Mouse (Mus musculus): Measurements from ENCODE around the gene Smn1. TPM values are rescaled to one million over a fixed set of nuclear protein-coding genes. Genes with fewer than 3 reads are reported as not detected.
A peak's percentile ranks its signal among the peaks of the same experiment; 100 is the strongest.

The Smn1 gene
- 17.4 and 26.2 TPM in 2 replicates for polyA plus RNA-seq (2012; rRNA removed)
- 22.8 and 23.5 TPM in 2 replicates for polyA plus RNA-seq (2014; fragmentation: Nextera tagmentation; extraction: Ambion mirVana)

- H3K27me3 ChIP-seq (ENCODE audit: control insufficient read depth, insufficient read depth, low read length), result no peaks in the 10 kb centered on the region
- H3K9me3 ChIP-seq (ENCODE audit: control insufficient read depth, low read length), result no peaks in the 10 kb centered on the region
- H3K4me2 ChIP-seq (ENCODE audit: low read depth), result peak within 1 kb of the TSS; percentile 81
- no peak within 1 kb of the TSS for H3K27ac ChIP-seq
- H3K36me3 ChIP-seq (replicated peaks; ENCODE audit: control insufficient read depth, insufficient read depth, low read depth), result peaks cover 13% of the 10 kb centered on the region
- peaks cover 10 to 11% of the 10 kb centered on the region in 2 experiments for H3K4me1 ChIP-seq (replicated peaks; ENCODE audit: control insufficient read depth in 2 of 2, insufficient read depth in 2 of 2, low read length in 1 of 2)
- ATAC-seq (ENCODE audit: insufficient read depth), result peak; percentile 96
- 4% methylated on average over 42 of the region's 42 CpGs for WGBS (ENCODE audit: insufficient replicate concordance)
- DNase-seq (ENCODE audit: low read depth in 3 of 3, low spot score in 3 of 3), result peak; percentile 82 to 86 (median 83)
- TF ChIP-seq EP300 (IDR thresholded peaks at IDR 0.05; ENCODE audit: low read depth), result no peak
- TF ChIP-seq CTCF (IDR thresholded peaks at IDR 0.05; ENCODE audit: low read depth), result no peak
- peak within 1 kb of the TSS; percentile 73 for H3K9ac ChIP-seq (replicated peaks)
- H3K4me3 ChIP-seq (ENCODE audit: insufficient read depth in 1 of 2, low read depth in 2 of 2, low read length in 2 of 2), result peak within 1 kb of the TSS; percentile 81 to 86
Measured at GRCm38 (mm10) chr13:100124423-100125257, at the start of gene Smn1. Gene Smn1 (plus strand): TSS chr13:100124852.

DNA sequence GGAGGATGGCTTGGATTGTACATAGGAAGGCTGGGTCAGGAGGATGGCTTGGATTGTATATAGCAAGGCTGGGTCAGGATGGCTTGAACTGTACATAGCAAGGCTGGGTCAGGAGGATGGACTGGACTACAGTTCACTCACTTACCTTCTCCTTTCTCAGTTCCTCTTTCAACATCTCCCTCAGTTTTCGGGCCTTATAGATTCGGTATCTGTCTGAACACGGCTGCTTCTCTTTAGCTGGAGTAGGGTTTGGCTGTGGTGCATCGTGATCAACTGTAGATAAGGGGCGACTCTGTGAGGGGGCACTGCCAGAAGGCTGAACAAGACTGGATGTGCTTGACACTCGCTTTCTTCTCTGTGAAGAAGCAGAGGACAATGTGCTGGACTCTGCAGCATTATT lies 25.8 kb upstream of the Smn1 start:
- no peak overlapping the region for H3K4me2 ChIP-seq (ENCODE audit: low read depth)
- H3K4me3 ChIP-seq (ENCODE audit: insufficient read depth in 1 of 2, low read depth in 2 of 2, low read length in 2 of 2), result no peak overlapping the region
- TF ChIP-seq EP300 (IDR thresholded peaks at IDR 0.05; ENCODE audit: low read depth), result no peak
- TF ChIP-seq CTCF (IDR thresholded peaks at IDR 0.05; ENCODE audit: low read depth), result no peak
- peaks cover 41% of the 10 kb centered on the region for H3K36me3 ChIP-seq (replicated peaks; ENCODE audit: control insufficient read depth, insufficient read depth, low read depth)
- H3K4me1 ChIP-seq (replicated peaks; ENCODE audit: control insufficient read depth in 2 of 2, insufficient read depth in 2 of 2, low read length in 1 of 2), result peaks cover 7 to 16% of the 10 kb centered on the region in 2 experiments; a peak in 3 of 4 replicates
- ATAC-seq (ENCODE audit: insufficient read depth) (no peak), DNase-seq (ENCODE audit: low read depth in 3 of 3, low spot score in 3 of 3) (no peak)
- no peak overlapping the region for H3K9ac ChIP-seq (replicated peaks)
- H3K9me3 ChIP-seq (ENCODE audit: control insufficient read depth, low read length), result no peaks in the 10 kb centered on the region
- H3K27me3 ChIP-seq (ENCODE audit: control insufficient read depth, insufficient read depth, low read length), result no peaks in the 10 kb centered on the region
- 21% methylated on average over 6 of the region's 6 CpGs for WGBS (ENCODE audit: insufficient replicate concordance)
- H3K27ac ChIP-seq, result no peak overlapping the region

- Histone ChIP-seq H3K4me1 (replicated peaks; ENCODE audit: control insufficient read depth in 2 of 2, insufficient read depth in 2 of 2, low read length in 1 of 2) (peaks cover 7 to 17% of the 10 kb centered on the region in 2 experiments; a peak in 3 of 4 replicates), H3K27me3 (ENCODE audit: control insufficient read depth, insufficient read depth, low read length) (no peaks in the 10 kb centered on the region), H3K9me3 (ENCODE audit: control insufficient read depth, low read length) (no peaks in the 10 kb centered on the region), H3K27ac (peak overlapping the region; percentile 67), H3K4me3 (ENCODE audit: insufficient read depth in 1 of 2, low read depth in 2 of 2, low read length in 2 of 2) (peak overlapping the region; percentile 94 to 95), H3K9ac (replicated peaks) (peak overlapping the region; percentile 96), H3K36me3 (replicated peaks; ENCODE audit: control insufficient read depth, insufficient read depth, low read depth) (peaks cover 5% of the 10 kb centered on the region), H3K4me2 (ENCODE audit: low read depth) (peak overlapping the region; percentile 78)
- DNase-seq (ENCODE audit: low read depth in 3 of 3, low spot score in 3 of 3) (peak in 1 of 3 experiments; percentile 32), ATAC-seq (ENCODE audit: insufficient read depth) (peak; percentile 40)
- WGBS (ENCODE audit: insufficient replicate concordance), result 3% methylated on average over 15 of the region's 15 CpGs
- TF ChIP-seq CTCF (IDR thresholded peaks at IDR 0.05; ENCODE audit: low read depth) (no peak), EP300 (IDR thresholded peaks at IDR 0.05; ENCODE audit: low read depth) (no peak)
Measured at GRCm38 (mm10) chr13:100103052-100103658, 21.5 kb upstream of the Smn1 start.

- Histone ChIP-seq H3K36me3 (replicated peaks; ENCODE audit: control insufficient read depth, insufficient read depth, low read depth) (peaks cover under 1% of the 10 kb centered on the region), H3K9ac (replicated peaks) (peak within 1 kb of the TSS; percentile 96), H3K4me1 (replicated peaks; ENCODE audit: control insufficient read depth in 2 of 2, insufficient read depth in 2 of 2, low read length in 1 of 2) (peaks cover 7 to 14% of the 10 kb centered on the region in 2 experiments; a peak in 3 of 4 replicates), H3K4me2 (ENCODE audit: low read depth) (peak within 1 kb of the TSS; percentile 78), H3K4me3 (ENCODE audit: insufficient read depth in 1 of 2, low read depth in 2 of 2, low read length in 2 of 2) (peak within 1 kb of the TSS; percentile 94 to 95), H3K9me3 (ENCODE audit: control insufficient read depth, low read length) (no peaks in the 10 kb centered on the region), H3K27me3 (ENCODE audit: control insufficient read depth, insufficient read depth, low read length) (no peaks in the 10 kb centered on the region), H3K27ac (peak within 1 kb of the TSS; percentile 67)
- DNase-seq (ENCODE audit: low read depth in 3 of 3, low spot score in 3 of 3) (peak; percentile 78 to 82 (median 79)), ATAC-seq (ENCODE audit: insufficient read depth) (peak; percentile 80)
- WGBS (ENCODE audit: insufficient replicate concordance), result under 1% methylated on average over 44 of the region's 44 CpGs
- TF ChIP-seq EP300 (IDR thresholded peaks at IDR 0.05; ENCODE audit: low read depth), result no peak
- TF ChIP-seq CTCF (IDR thresholded peaks at IDR 0.05; ENCODE audit: low read depth), result no peak
Measured at GRCm38 (mm10) chr13:100103748-100104254, 20.9 kb upstream of the Smn1 start, which contains the start of gene Bdp1. Gene Bdp1 (minus strand): TSS chr13:100104070.
